Mouse (Mus musculus) midbrain, embryonic 10.5 days (tissue): Measurements from ENCODE around the gene Plxdc2. TPM values are rescaled to one million over a fixed set of nuclear protein-coding genes. Genes with fewer than 3 reads are reported as not detected.
"Not testable (repeated sequence)": the region's sequence is repeated elsewhere in the genome, so short reads cannot be mapped to it uniquely, and the experiment has no call there.

ENCODE experiments used
- DNase-seq: peaks from one replicate; pipeline ENCODE4 v3.0.0-alpha.2; 2017; ENCODE audit warnings: low spot score
- H3K27ac ChIP-seq: fragments of 300-500 bp; sonication (generic); replicated peaks from 2 replicates; pipeline ENCODE4 v1.5.1; 2016; ENCODE audit warnings: mild to moderate bottlenecking
- H3K27me3 ChIP-seq: fragments of 300-500 bp; sonication (generic); 2 replicates; pipeline ENCODE4 v1.6.1; 2016; ENCODE audit warnings: low read depth, mild to moderate bottlenecking; ENCODE audit not compliant: poor library complexity, severe bottlenecking
- H3K36me3 ChIP-seq: fragments of 300-500 bp; sonication (generic); 2 replicates; pipeline ENCODE4 v1.6.1; 2016; ENCODE audit warnings: mild to moderate bottlenecking, moderate library complexity
- H3K4me1 ChIP-seq: fragments of 300-500 bp; sonication (generic); 2 replicates; pipeline ENCODE4 v1.6.1; 2016
- H3K4me3 ChIP-seq: fragments of 300-500 bp; sonication (generic); 2 replicates; pipeline ENCODE4 v1.5.1; 2016; ENCODE audit warnings: mild to moderate bottlenecking, moderate library complexity
- H3K9me3 ChIP-seq: fragments of 300-500 bp; sonication (generic); replicated peaks from 2 replicates; pipeline ENCODE4 v1.6.1; 2016; ENCODE audit warnings: mild to moderate bottlenecking
- WGBS: fragments of 180-500 bp; shearing (Covaris S2); methylation state at CpG from one replicate; pipeline ENCODE4 v1.1.7; 2016; 5-methylcytosine and 5-hydroxymethylcytosine counted together
- polyA plus RNA-seq: library from polyadenylated mRNA; unstranded; fragments of >200 nt; fragmentation: Nextera tagmentation; extraction: Ambion mirVana; gene quantifications from 2 replicates; pipeline ENCODE4 v1.2.1, GENCODE M21; 2016

Plxdc2 gene
- polyA plus RNA-seq, 1 experiment from 2014 or later = 16.9 TPM

- H3K27ac ChIP-seq = no peak overlapping the region
- no peaks in the 10 kb centered on the region for H3K36me3 ChIP-seq
- DNase-seq = no peak
- no peaks in the 10 kb centered on the region for H3K9me3 ChIP-seq
- H3K27me3 ChIP-seq = no peaks in the 10 kb centered on the region
- H3K4me3 ChIP-seq = no peak overlapping the region
- 90% methylated on average over 2 of the region's 2 CpGs for WGBS
- H3K4me1 ChIP-seq = no peaks in the 10 kb centered on the region
These were observed 378.3 kb downstream of the Plxdc2 start for GRCm38 (mm10) chr2:16734381-16734780.

- H3K4me1 ChIP-seq = no peaks in the 10 kb centered on the region
- no peaks in the 10 kb centered on the region for H3K27me3 ChIP-seq
- H3K9me3 ChIP-seq = no peaks in the 10 kb centered on the region
- 61% methylated on average over 8 of the region's 8 CpGs for WGBS
- no peak overlapping the region for H3K4me3 ChIP-seq
- H3K36me3 ChIP-seq = no peaks in the 10 kb centered on the region
- H3K27ac ChIP-seq = no peak overlapping the region
- DNase-seq = no peak
These were observed 382.1 kb downstream of the Plxdc2 start for GRCm38 (mm10) chr2:16738241-16738640.

- Histone ChIP-seq H3K4me3 (no peak overlapping the region), H3K9me3 (no peaks in the 10 kb centered on the region), H3K36me3 (no peaks in the 10 kb centered on the region), H3K4me1 (no peaks in the 10 kb centered on the region), H3K27me3 (no peaks in the 10 kb centered on the region), H3K27ac (no peak overlapping the region)
- DNase-seq = no peak
- 83% methylated on average over 3 of the region's 3 CpGs for WGBS
These were observed 385.7 kb downstream of the Plxdc2 start for GRCm38 (mm10) chr2:16741813-16742212.

GRCm38 (mm10) chr2:16743568-16743967 is 387.5 kb downstream of the Plxdc2 start:
- 80% methylated on average over 3 of the region's 3 CpGs for WGBS
- Histone ChIP-seq H3K9me3 (no peaks in the 10 kb centered on the region), H3K27me3 (no peaks in the 10 kb centered on the region), H3K27ac (no peak overlapping the region), H3K36me3 (no peaks in the 10 kb centered on the region), H3K4me1 (no peaks in the 10 kb centered on the region), H3K4me3 (no peak overlapping the region)
- DNase-seq = no peak

- Histone ChIP-seq H3K4me3 (no peak overlapping the region), H3K36me3 (no peaks in the 10 kb centered on the region), H3K27me3 (no peaks in the 10 kb centered on the region), H3K4me1 (no peaks in the 10 kb centered on the region), H3K27ac (no peak overlapping the region), H3K9me3 (no peaks in the 10 kb centered on the region)
- 87% methylated on average over 4 of the region's 4 CpGs for WGBS
- DNase-seq = no peak
These were observed 393.3 kb downstream of the Plxdc2 start for GRCm38 (mm10) chr2:16749302-16749909.

GRCm38 (mm10) chr2:16757158-16757557 is 401.1 kb downstream of the Plxdc2 start:
- no peak overlapping the region for H3K4me3 ChIP-seq
- H3K27ac ChIP-seq = no peak overlapping the region
- no peak for DNase-seq
- no peaks in the 10 kb centered on the region for H3K4me1 ChIP-seq
- H3K9me3 ChIP-seq = no peaks in the 10 kb centered on the region
- H3K27me3 ChIP-seq = no peaks in the 10 kb centered on the region
- no peaks in the 10 kb centered on the region for H3K36me3 ChIP-seq
- WGBS = 93% methylated on average over 2 of the region's 2 CpGs

- H3K36me3 ChIP-seq = no peaks in the 10 kb centered on the region
- no peaks in the 10 kb centered on the region for H3K9me3 ChIP-seq
- no peak overlapping the region for H3K4me3 ChIP-seq
- no peaks in the 10 kb centered on the region for H3K4me1 ChIP-seq
- 93% methylated on average over 2 of the region's 2 CpGs for WGBS
- no peak overlapping the region for H3K27ac ChIP-seq
- no peak for DNase-seq
- no peaks in the 10 kb centered on the region for H3K27me3 ChIP-seq
These were observed 403.7 kb downstream of the Plxdc2 start for GRCm38 (mm10) chr2:16759766-16760165.

- not testable (repeated sequence) for H3K27ac ChIP-seq, DNase-seq, H3K36me3 ChIP-seq, H3K9me3 ChIP-seq, H3K4me3 ChIP-seq, H3K27me3 ChIP-seq, H3K4me1 ChIP-seq
- WGBS = over 99% methylated on average over 5 of the region's 7 CpGs
These were observed 413.0 kb downstream of the Plxdc2 start for GRCm38 (mm10) chr2:16769149-16769548.

- WGBS = 67% methylated on average over 1 of the region's 1 CpGs
- no peak overlapping the region for H3K4me3 ChIP-seq
- no peak overlapping the region for H3K27ac ChIP-seq
- H3K27me3 ChIP-seq = no peaks in the 10 kb centered on the region
- H3K36me3 ChIP-seq = no peaks in the 10 kb centered on the region
- no peaks in the 10 kb centered on the region for H3K9me3 ChIP-seq
- no peak for DNase-seq
- H3K4me1 ChIP-seq = no peaks in the 10 kb centered on the region
These were observed 417.5 kb downstream of the Plxdc2 start for GRCm38 (mm10) chr2:16773398-16774113.

GRCm38 (mm10) chr2:16774114-16774433 is 418.0 kb downstream of the Plxdc2 start:
- H3K27ac ChIP-seq = no peak overlapping the region
- no peak for DNase-seq
- no peaks in the 10 kb centered on the region for H3K27me3 ChIP-seq
- H3K36me3 ChIP-seq = no peaks in the 10 kb centered on the region
- no peaks in the 10 kb centered on the region for H3K4me1 ChIP-seq
- no peak overlapping the region for H3K4me3 ChIP-seq
- no peaks in the 10 kb centered on the region for H3K9me3 ChIP-seq
- WGBS = 81% methylated on average over 3 of the region's 3 CpGs

GRCm38 (mm10) chr2:16795283-16795682 is 439.2 kb downstream of the Plxdc2 start:
- Histone ChIP-seq H3K9me3 (no peaks in the 10 kb centered on the region), H3K4me3 (no peak overlapping the region), H3K27ac (no peak overlapping the region), H3K27me3 (no peaks in the 10 kb centered on the region), H3K36me3 (no peaks in the 10 kb centered on the region), H3K4me1 (no peaks in the 10 kb centered on the region)
- no peak for DNase-seq
